Mouse (Mus musculus) forebrain, embryonic 11.5 days (tissue): ENCODE measurements around the gene Cntn4. TPM values are rescaled to one million over a fixed set of nuclear protein-coding genes. Genes with fewer than 3 reads are reported as not detected.

Experiments used
- ATAC-seq: fragments of 200-750 bp; cut with Nextera tagmentation; replicated peaks from 2 replicates; pipeline ENCODE4 v1.8.0; 2017; ENCODE audit warnings: moderate TSS enrichment; ENCODE audit not compliant: low FRiP score
- DNase-seq: peaks from one replicate; pipeline ENCODE4 v3.0.0-alpha.2; 2017; ENCODE audit warnings: low spot score
- H3K27ac ChIP-seq: fragments of 300-500 bp; sonication (generic); 2 replicates; pipeline ENCODE4 v1.5.1; 2014; ENCODE audit warnings: low read depth, low read length
- H3K27me3 ChIP-seq: fragments of 300-500 bp; sonication (generic); 2 replicates; pipeline ENCODE4 v1.6.1; 2014; ENCODE audit warnings: mild to moderate bottlenecking, low read length, mixed read lengths; ENCODE audit not compliant: control insufficient read depth, insufficient read depth
- H3K36me3 ChIP-seq: fragments of 300-500 bp; sonication (generic); 2 replicates; pipeline ENCODE4 v1.6.1; 2014; ENCODE audit warnings: mild to moderate bottlenecking, low read length, moderate library complexity, mixed read lengths; ENCODE audit not compliant: control insufficient read depth, insufficient read depth
- H3K4me1 ChIP-seq: fragments of 300-500 bp; sonication (generic); replicated peaks from 2 replicates; pipeline ENCODE4 v1.6.1; 2014; ENCODE audit warnings: low read length, mixed read lengths; ENCODE audit not compliant: control insufficient read depth, insufficient read depth
- H3K4me2 ChIP-seq: fragments of 300-500 bp; sonication (generic); 2 replicates; pipeline ENCODE4 v1.6.1; 2014; ENCODE audit warnings: low read depth, mild to moderate bottlenecking, low read length, moderate library complexity, mixed read lengths; ENCODE audit not compliant: severe bottlenecking
- H3K4me3 ChIP-seq: fragments of 300-500 bp; sonication (generic); 2 replicates; pipeline ENCODE4 v1.5.1; 2014; ENCODE audit warnings: low read depth, low read length
- H3K9ac ChIP-seq: fragments of 300-500 bp; sonication (generic); 2 replicates; pipeline ENCODE4 v1.6.1; 2014; ENCODE audit warnings: low read length
- H3K9me3 ChIP-seq: fragments of 300-500 bp; sonication (generic); 2 replicates; pipeline ENCODE4 v1.6.1; 2016; ENCODE audit warnings: low read length, mixed read lengths; ENCODE audit not compliant: control insufficient read depth
- WGBS: fragments of 180-500 bp; shearing (Covaris S2); extraction: QIAGEN DNeasy Blood & Tissue Kit; methylation state at CpG from one replicate; pipeline ENCODE4 v1.1.7; 2014; 5-methylcytosine and 5-hydroxymethylcytosine counted together
- polyA plus RNA-seq: library from polyadenylated mRNA; unstranded; fragments of >200 nt; fragmentation: Nextera tagmentation; extraction: Ambion mirVana; gene quantifications from 2 replicates; pipeline ENCODE4 v1.2.1, GENCODE M21; 2014

The Cntn4 gene
- polyA plus RNA-seq: 1.5 and 1.6 TPM in 2 replicates

DNA sequence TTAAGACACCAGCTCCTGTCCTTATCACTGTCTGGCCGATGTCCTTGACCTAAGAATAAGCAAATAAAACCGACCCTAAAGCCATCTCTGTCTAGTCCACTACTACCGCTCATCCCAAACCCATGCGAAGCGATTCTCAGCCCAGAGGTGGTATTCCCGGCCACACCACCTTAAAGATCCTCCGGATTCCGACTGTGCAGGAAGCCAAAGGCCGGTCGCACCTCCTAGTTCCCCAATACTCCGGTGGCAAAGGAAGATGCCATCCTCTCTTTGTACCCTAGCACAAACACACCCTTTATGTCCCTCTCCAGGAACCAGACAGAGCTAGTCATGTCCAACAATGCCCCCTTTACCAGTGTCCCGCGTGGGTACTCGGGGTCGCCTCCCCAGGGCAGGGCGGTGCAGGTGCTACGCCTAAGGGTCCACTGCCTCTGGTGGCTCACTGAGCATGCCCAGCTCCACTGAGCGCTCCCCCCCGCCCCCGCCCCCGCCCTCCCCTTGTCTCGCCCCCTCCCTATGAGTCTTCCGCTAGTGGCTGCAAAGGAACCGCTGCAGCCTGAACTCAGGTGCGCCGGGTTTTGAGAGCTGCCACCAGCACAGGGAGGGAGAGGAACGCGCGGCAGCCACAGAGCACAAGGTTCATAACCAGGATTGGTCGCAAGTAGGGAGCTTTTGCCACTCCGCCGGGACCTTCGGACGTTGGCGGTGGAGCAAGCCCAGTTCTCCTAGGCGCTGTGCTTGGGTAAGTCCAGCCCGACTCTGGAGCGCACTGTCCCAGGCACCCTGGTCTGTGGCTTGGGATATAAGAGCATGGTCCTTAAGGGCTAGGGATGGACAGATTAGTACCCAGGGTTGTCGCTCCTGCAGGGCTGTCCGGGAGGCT is at the start of gene Cntn4:
Cntn4 (plus strand) TSS at position 512 of the 883 bp plus-strand sequence.
- H3K27me3 ChIP-seq: peaks cover 29% of the 10 kb centered on the region
- DNase-seq (peak; percentile 66), ATAC-seq (peak; percentile 69)
- H3K9ac ChIP-seq: peak within 1 kb of the TSS; percentile 41
- H3K4me3 ChIP-seq: peak within 1 kb of the TSS; percentile 38
- H3K9me3 ChIP-seq: no peaks in the 10 kb centered on the region
- no peaks in the 10 kb centered on the region for H3K4me1 ChIP-seq
- WGBS: 3% methylated on average over 40 of the region's 40 CpGs
- peak within 1 kb of the TSS; percentile 81 for H3K4me2 ChIP-seq
- H3K27ac ChIP-seq: no peak within 1 kb of the TSS
- no peaks in the 10 kb centered on the region for H3K36me3 ChIP-seq

DNA sequence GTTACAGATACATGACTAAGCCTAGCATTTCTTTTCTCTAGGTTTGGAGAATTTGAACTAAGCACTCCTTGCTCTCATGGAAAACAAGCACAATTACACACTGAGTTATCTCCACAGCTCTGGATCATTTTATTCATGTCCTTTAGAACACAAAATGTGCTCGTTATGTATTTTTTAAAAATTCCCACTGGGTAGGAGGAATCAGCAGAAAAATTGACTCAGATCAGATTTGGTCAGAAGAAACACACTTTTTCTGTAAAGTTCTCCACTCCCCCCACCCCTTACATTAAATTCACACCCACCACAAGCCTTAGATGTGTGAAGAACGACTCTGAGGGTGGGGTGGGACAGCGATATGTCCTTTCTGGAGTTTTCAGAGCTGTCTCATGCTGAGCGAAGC is 3.2 kb upstream of the Cntn4 start:
- peaks cover 24% of the 10 kb centered on the region for H3K27me3 ChIP-seq
- no peak overlapping the region for H3K4me2 ChIP-seq
- H3K36me3 ChIP-seq: no peaks in the 10 kb centered on the region
- WGBS: 79% methylated on average over 4 of the region's 4 CpGs
- H3K9ac ChIP-seq: no peak overlapping the region
- no peaks in the 10 kb centered on the region for H3K4me1 ChIP-seq
- H3K9me3 ChIP-seq: no peaks in the 10 kb centered on the region
- no peak overlapping the region for H3K27ac ChIP-seq
- no peak for ATAC-seq
- no peak for DNase-seq
- H3K4me3 ChIP-seq: no peak overlapping the region

DNA sequence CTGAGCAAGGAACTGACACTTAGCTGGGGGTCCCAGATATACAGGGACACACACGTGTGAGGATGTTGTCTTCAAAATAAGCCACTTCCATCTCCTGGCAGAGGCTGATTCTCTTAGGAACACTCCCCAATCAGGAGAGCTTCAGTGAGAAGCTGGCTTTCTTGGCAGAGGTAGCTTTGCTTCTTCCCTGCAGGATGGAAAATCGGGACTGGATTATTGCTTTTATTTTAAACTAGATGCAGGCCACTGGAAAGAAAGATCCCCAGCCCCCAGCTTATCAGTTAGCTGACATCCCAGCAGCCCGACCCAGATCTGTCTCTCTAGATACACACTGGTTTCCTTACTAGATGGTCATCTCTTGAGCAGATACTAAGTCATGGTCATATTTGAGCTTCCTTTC is 2.4 kb upstream of the Cntn4 start:
- Histone ChIP-seq H3K36me3 (no peaks in the 10 kb centered on the region), H3K4me1 (no peaks in the 10 kb centered on the region), H3K4me3 (no peak overlapping the region), H3K27ac (no peak overlapping the region), H3K9ac (no peak overlapping the region), H3K9me3 (no peaks in the 10 kb centered on the region), H3K4me2 (no peak overlapping the region), H3K27me3 (peaks cover 29% of the 10 kb centered on the region)
- ATAC-seq (no peak), DNase-seq (no peak)
- WGBS: 36% methylated on average over 3 of the region's 3 CpGs

DNA sequence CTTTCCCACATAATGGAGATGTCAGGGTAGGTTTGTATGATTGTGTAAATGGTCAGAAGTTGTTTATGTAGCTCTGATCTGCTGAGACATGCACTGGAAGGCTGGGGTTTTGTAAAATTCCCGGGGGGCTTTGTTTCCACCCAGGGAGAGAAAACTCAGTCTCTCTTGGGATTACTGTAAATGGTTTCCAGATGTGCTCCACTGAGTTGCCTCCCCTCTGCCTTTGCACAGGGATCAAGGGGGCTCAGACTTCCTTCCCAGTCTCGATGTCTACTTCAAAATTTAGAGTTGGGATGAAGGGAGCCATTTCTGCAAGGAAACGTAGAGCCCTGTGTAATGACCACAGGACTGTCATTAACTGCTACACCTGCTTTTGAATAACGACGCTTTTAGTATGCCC is 823 bp upstream of the Cntn4 start:
- Histone ChIP-seq H3K36me3 (no peaks in the 10 kb centered on the region), H3K9me3 (no peaks in the 10 kb centered on the region), H3K4me2 (peak overlapping the region; percentile 81; the same call in 1 of the 2 replicates), H3K9ac (no peak overlapping the region), H3K4me3 (peak overlapping the region; percentile 38; the same call in 1 of the 2 replicates), H3K27ac (no peak overlapping the region), H3K4me1 (no peaks in the 10 kb centered on the region), H3K27me3 (peaks cover 29% of the 10 kb centered on the region)
- ATAC-seq (no peak), DNase-seq (no peak)
- 27% methylated on average over 5 of the region's 5 CpGs for WGBS

DNA sequence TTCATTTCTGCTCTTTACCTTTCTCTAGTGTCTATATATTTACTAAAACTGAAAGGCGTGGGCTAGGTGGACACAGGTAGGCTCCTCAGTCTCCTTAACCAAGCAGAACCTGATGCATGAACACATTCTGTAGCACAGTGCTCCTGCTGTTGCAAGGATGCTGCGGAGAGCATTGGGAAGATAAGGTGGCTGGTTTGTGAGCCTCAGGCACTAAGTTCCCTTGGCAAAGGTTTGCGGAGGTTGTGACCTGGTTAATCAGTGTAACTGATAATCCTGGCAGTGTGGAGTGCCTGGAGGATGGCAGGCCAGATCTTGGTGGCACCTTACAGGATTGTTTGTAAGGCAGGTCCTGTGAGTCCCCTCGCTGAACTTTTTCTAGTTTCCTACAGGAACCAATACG is 1.3 kb downstream of the Cntn4 start:
- H3K4me3 ChIP-seq: no peak overlapping the region
- peaks cover 29% of the 10 kb centered on the region for H3K27me3 ChIP-seq
- H3K4me1 ChIP-seq: no peaks in the 10 kb centered on the region
- H3K9ac ChIP-seq: no peak overlapping the region
- 5% methylated on average over 5 of the region's 5 CpGs for WGBS
- no peaks in the 10 kb centered on the region for H3K36me3 ChIP-seq
- ATAC-seq (no peak), DNase-seq (peak; percentile 48)
- no peaks in the 10 kb centered on the region for H3K9me3 ChIP-seq
- no peak overlapping the region for H3K27ac ChIP-seq
- H3K4me2 ChIP-seq: no peak overlapping the region

DNA sequence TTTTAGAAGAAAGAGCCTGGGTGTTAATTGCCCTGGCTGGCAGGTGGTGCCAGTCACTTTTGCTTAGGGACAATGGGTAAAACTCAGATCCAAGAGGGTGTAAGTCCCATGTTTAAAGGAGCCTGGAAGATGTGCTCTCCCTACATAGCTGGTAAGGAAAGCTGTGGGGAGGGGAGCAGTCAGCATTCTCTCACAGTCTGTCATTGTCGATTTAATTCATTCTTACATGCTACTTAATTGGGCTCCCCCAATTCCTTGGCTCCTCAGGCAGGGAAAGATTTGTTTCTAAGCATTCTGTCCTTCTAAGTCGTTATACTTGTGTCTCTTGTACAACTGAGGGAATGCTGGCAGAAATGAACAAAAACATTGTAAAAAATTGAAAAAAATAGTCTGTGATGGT is 4.0 kb downstream of the Cntn4 start:
- H3K36me3 ChIP-seq: no peaks in the 10 kb centered on the region
- H3K4me1 ChIP-seq: no peaks in the 10 kb centered on the region
- no peak overlapping the region for H3K27ac ChIP-seq
- no peak overlapping the region for H3K4me3 ChIP-seq
- H3K27me3 ChIP-seq: peaks cover 29% of the 10 kb centered on the region
- WGBS: 38% methylated on average over 2 of the region's 2 CpGs
- H3K9me3 ChIP-seq: no peaks in the 10 kb centered on the region
- no peak overlapping the region for H3K4me2 ChIP-seq
- no peak overlapping the region for H3K9ac ChIP-seq
- no peak for DNase-seq
- ATAC-seq: no peak

DNA sequence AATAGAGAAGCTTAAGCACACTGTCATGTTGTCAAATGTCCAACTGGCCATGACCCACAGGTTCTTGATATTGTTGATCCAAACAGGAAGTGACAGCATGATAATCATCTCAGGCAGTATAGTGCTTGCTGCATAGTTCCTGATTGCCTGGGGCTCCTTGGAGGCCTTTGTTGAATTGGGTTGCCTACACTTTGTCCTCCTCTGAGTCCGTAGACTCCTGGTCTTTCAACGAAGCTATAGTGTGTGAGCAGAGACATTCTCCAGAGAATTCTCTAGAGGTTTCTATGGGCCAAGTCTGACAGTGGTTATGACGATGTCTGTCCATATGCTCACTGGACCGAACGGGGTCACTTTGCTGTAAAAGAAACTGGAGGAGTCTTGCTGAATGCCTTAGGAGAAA is 5.8 kb downstream of the Cntn4 start:
- WGBS: 81% methylated on average over 5 of the region's 5 CpGs
- no peak for DNase-seq
- H3K36me3 ChIP-seq: no peaks in the 10 kb centered on the region

DNA sequence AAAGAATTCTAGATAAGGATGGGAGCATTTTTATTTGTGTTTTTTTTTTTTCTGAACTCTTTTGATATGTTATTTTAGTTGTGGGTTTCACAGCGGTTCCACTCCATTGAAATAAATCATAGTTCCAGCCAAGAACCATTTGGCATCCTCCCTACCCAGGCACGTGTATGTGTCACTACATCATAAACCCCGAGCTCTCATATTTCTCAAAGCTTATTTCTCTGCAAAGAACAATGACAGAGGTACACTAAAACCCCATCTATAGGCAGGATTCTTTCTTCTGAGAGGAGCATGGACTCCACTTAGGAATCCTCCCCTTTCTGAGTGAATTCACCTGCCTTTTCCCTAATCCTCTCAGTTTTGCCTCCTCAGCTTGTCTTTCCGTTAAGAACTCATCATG is 6.7 kb downstream of the Cntn4 start:
- Histone ChIP-seq H3K4me2 (no peak overlapping the region), H3K27ac (no peak overlapping the region), H3K4me1 (no peaks in the 10 kb centered on the region), H3K36me3 (no peaks in the 10 kb centered on the region), H3K27me3 (peaks cover 7% of the 10 kb centered on the region), H3K4me3 (no peak overlapping the region), H3K9ac (no peak overlapping the region), H3K9me3 (no peaks in the 10 kb centered on the region)
- ATAC-seq (no peak), DNase-seq (no peak)
- 68% methylated on average over 4 of the region's 4 CpGs for WGBS

More for the DNA sequence above, 5.8 kb downstream of the Cntn4 start:
- no peak overlapping the region for H3K4me2 ChIP-seq
- no peaks in the 10 kb centered on the region for H3K4me1 ChIP-seq
- H3K27ac ChIP-seq: no peak overlapping the region
- no peak overlapping the region for H3K9ac ChIP-seq
- H3K27me3 ChIP-seq: peaks cover 16% of the 10 kb centered on the region
- H3K4me3 ChIP-seq: no peak overlapping the region
- no peaks in the 10 kb centered on the region for H3K9me3 ChIP-seq
- no peak for ATAC-seq

DNA sequence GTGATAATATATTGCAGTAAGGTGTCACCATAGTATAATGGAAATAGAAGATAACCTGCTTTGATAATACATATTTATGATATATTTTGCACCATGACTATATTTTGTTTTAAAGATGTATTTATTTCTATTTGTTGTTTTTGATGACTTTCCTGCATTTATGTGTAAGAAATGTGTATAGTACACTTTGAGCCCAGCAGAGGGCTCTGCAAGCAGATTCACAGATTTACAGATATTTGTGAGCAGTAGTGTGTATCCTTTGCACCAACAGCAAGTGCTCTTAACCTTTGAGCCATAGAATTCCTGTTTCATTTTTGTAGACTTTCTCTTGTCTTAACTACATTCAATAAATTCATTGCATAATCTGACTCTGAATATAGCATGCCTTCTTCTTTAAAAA is 10.7 kb downstream of the Cntn4 start:
- H3K27ac ChIP-seq: no peak overlapping the region
- no peak for DNase-seq
- no peaks in the 10 kb centered on the region for H3K27me3 ChIP-seq

More for the DNA sequence above, 10.7 kb downstream of the Cntn4 start:
- Histone ChIP-seq H3K9me3 (no peaks in the 10 kb centered on the region), H3K4me2 (no peak overlapping the region), H3K9ac (no peak overlapping the region), H3K4me1 (no peaks in the 10 kb centered on the region), H3K4me3 (no peak overlapping the region), H3K36me3 (no peaks in the 10 kb centered on the region)
- no peak for ATAC-seq
